Mouse (Mus musculus) adrenal gland, adult 8-10 months (tissue): Measurements from ENCODE around the gene Pkd1l3. TPM values are rescaled to one million over a fixed set of nuclear protein-coding genes. Genes with fewer than 3 reads are reported as not detected.

Experiments
- DNase-seq: peaks from one replicate; pipeline ENCODE4 v3.0.0; 2022
- total RNA-seq, 4 experiments: library from RNA; stranded (reverse); gene quantifications; 2 replicates each; pipeline ENCODE4 v1.2.4; 2022

The Pkd1l3 gene
- under 1 TPM in 3 of 4 experiments, not detected in 1; 0.03 to 0.17 (median 0.06) TPM for total RNA-seq

- no peak for DNase-seq
These were observed at the start of gene Pkd1l3 for GRCm38 (mm10) chr8:109614243-109615210. Pkd1l3 (plus strand) TSS chr8:109614517.

- DNase-seq, result no peak
These were observed 49.6 kb upstream of the Pkd1l3 start for GRCm38 (mm10) chr8:109564766-109565165.

- peak; percentile 99 for DNase-seq
These were observed 48.6 kb upstream of the Pkd1l3 start, which contains the start of the genes Dhx38 and Txnl4b for GRCm38 (mm10) chr8:109565498-109566333. Dhx38 (minus strand) TSS chr8:109565861. Txnl4b (plus strand) TSS chr8:109565892.

GRCm38 (mm10) chr8:109571139-109571538, 43.2 kb upstream of the Pkd1l3 start:
- DNase-seq, result no peak

- no peak for DNase-seq
These were observed 38.0 kb upstream of the Pkd1l3 start for GRCm38 (mm10) chr8:109576311-109576710.

- DNase-seq, result no peak
These were observed 35.4 kb upstream of the Pkd1l3 start, which contains the start of gene Hp for GRCm38 (mm10) chr8:109578900-109579301. Hp (minus strand) TSS chr8:109579172.

GRCm38 (mm10) chr8:109584293-109584692, 30.0 kb upstream of the Pkd1l3 start:
- no peak for DNase-seq

GRCm38 (mm10) chr8:109584830-109585229, 29.5 kb upstream of the Pkd1l3 start:
- no peak for DNase-seq

GRCm38 (mm10) chr8:109585652-109586051, 28.7 kb upstream of the Pkd1l3 start:
- DNase-seq, result no peak

- no peak for DNase-seq
These were observed 27.3 kb upstream of the Pkd1l3 start for GRCm38 (mm10) chr8:109586972-109587504.

GRCm38 (mm10) chr8:109590901-109591300, 23.4 kb upstream of the Pkd1l3 start:
- no peak for DNase-seq

GRCm38 (mm10) chr8:109591367-109591766, 22.9 kb upstream of the Pkd1l3 start:
- no peak for DNase-seq

- no peak for DNase-seq
These were observed 22.2 kb upstream of the Pkd1l3 start for GRCm38 (mm10) chr8:109592164-109592563.

- no peak for DNase-seq
These were observed 21.1 kb upstream of the Pkd1l3 start for GRCm38 (mm10) chr8:109593117-109593788.

- DNase-seq, result no peak
These were observed 18.5 kb upstream of the Pkd1l3 start for GRCm38 (mm10) chr8:109595854-109596253.

- no peak for DNase-seq
These were observed 7.6 kb upstream of the Pkd1l3 start for GRCm38 (mm10) chr8:109606725-109607124.

GRCm38 (mm10) chr8:109607650-109608049, 6.7 kb upstream of the Pkd1l3 start:
- DNase-seq, result no peak

GRCm38 (mm10) chr8:109608271-109609152, 5.8 kb upstream of the Pkd1l3 start, which contains the start of gene Dhodh:
Dhodh (minus strand) TSS chr8:109608673.
- DNase-seq, result peak; percentile 96

GRCm38 (mm10) chr8:109609153-109609502, 5.2 kb upstream of the Pkd1l3 start:
- no peak for DNase-seq

- DNase-seq, result no peak
These were observed 1.3 kb downstream of the Pkd1l3 start for GRCm38 (mm10) chr8:109615569-109615968.

- no peak for DNase-seq
These were observed 14.3 kb downstream of the Pkd1l3 start for GRCm38 (mm10) chr8:109628638-109629037.
